Comparison of ENCODE assay signal across 9 mouse cellular contexts in genomic region chr4:109224762-109225552, GRCm38 (mm10). TPM values are rescaled to one million over a fixed set of nuclear protein-coding genes. Genes with fewer than 3 reads are reported as not detected.
DNase-seq lines count a peak whose midpoint lies in the region; ATAC-seq lines count a peak whose summit lies in the region.
"Had no signal": no experiment of that assay in that cellular context is flagged by ENCODE, and none has a peak within 500 bp of the region (broad histone marks: within the 10 kb centered on the region; RNA-seq: fewer than 3 reads in every experiment).

No protein-coding gene starts in this region.

- peak overlapping the region; percentile 33 for H3K27ac ChIP-seq in forebrain, embryonic 12.5 days
- H3K27ac ChIP-seq in heart, embryonic 14.5 days (replicated peaks in 1 of 2; ENCODE audit: control insufficient read depth in 1 of 2, insufficient read depth in 1 of 2, low read depth in 2 of 2, low read length in 2 of 2) = peak overlapping the region; percentile 9 to 66
- H3K27ac ChIP-seq in midbrain, embryonic 16.5 days (ENCODE audit: low read length) = peak overlapping the region; percentile 13; the same call in 1 of the 2 replicates
- H3K27ac ChIP-seq: kidney, postnatal 0 days had no signal

- no peak overlapping the region for H3K4me3 ChIP-seq in forebrain, embryonic 12.5 days (replicated peaks)
- no peak overlapping the region for H3K4me3 ChIP-seq in heart, embryonic 14.5 days (ENCODE audit: control insufficient read depth in 1 of 2, insufficient read depth in 1 of 2, low read depth in 1 of 2, low read length in 2 of 2)
- no peak overlapping the region for H3K4me3 ChIP-seq in midbrain, embryonic 16.5 days (ENCODE audit: low read depth, low read length)

- H3K9ac ChIP-seq in forebrain, embryonic 12.5 days = no peak overlapping the region
- no peak overlapping the region for H3K9ac ChIP-seq in heart, embryonic 14.5 days (ENCODE audit: low read length)
- H3K9ac ChIP-seq in midbrain, embryonic 16.5 days (ENCODE audit: low read depth, low read length) = no peak overlapping the region

- no peaks in the 10 kb centered on the region for H3K36me3 ChIP-seq in forebrain, embryonic 12.5 days (replicated peaks)
- no peaks in the 10 kb centered on the region for H3K36me3 ChIP-seq in heart, embryonic 14.5 days (ENCODE audit: control insufficient read depth, insufficient read depth, low read length)
- H3K36me3 ChIP-seq in midbrain, embryonic 16.5 days (ENCODE audit: control insufficient read depth, insufficient read depth, low read length) = no peaks in the 10 kb centered on the region

- DNase-seq in retina, adult 2 months (ENCODE audit: low read depth, low spot score) = peak; percentile 30
- no peak for DNase-seq in retina, embryonic 14.5 days (ENCODE audit: low spot score)
- peak; percentile 87 to 89 for DNase-seq in layer of hippocampus, postnatal 36 days
- peak; percentile 60 for DNase-seq in telencephalon, adult 2 months (ENCODE audit: low read depth, low spot score)
- no peak for DNase-seq in spleen, postnatal 10 days (ENCODE audit: low spot score in 2 of 2)

- H3K4me2 ChIP-seq in forebrain, embryonic 12.5 days = no peak overlapping the region
- no peak overlapping the region for H3K4me2 ChIP-seq in heart, embryonic 14.5 days (ENCODE audit: low read length)
- H3K4me2 ChIP-seq in midbrain, embryonic 16.5 days (ENCODE audit: low read length) = no peak overlapping the region

- H3K4me1 ChIP-seq in forebrain, embryonic 12.5 days = peaks cover 13% of the 10 kb centered on the region; the same call in 1 of the 2 replicates
- H3K4me1 ChIP-seq in heart, embryonic 14.5 days (ENCODE audit: control insufficient read depth in 2 of 2, insufficient read depth in 2 of 2, low read length in 2 of 2) = peaks cover 6 to 21% of the 10 kb centered on the region in 2 experiments
- H3K4me1 ChIP-seq in midbrain, embryonic 16.5 days (ENCODE audit: control insufficient read depth, insufficient read depth, low read length) = no peaks in the 10 kb centered on the region

- WGBS in forebrain, embryonic 12.5 days = 54% methylated on average over 13 of the region's 13 CpGs
- WGBS in heart, embryonic 14.5 days = 50% methylated on average over 13 of the region's 13 CpGs
- 32% methylated on average over 13 of the region's 13 CpGs for WGBS in midbrain, embryonic 16.5 days

- no peaks in the 10 kb centered on the region for H3K9me3 ChIP-seq in forebrain, embryonic 12.5 days
- no peaks in the 10 kb centered on the region for H3K9me3 ChIP-seq in heart, embryonic 14.5 days (ENCODE audit: control insufficient read depth, low read length)
- no peaks in the 10 kb centered on the region for H3K9me3 ChIP-seq in midbrain, embryonic 16.5 days (replicated peaks; ENCODE audit: control insufficient read depth, low read length, poor library complexity, severe bottlenecking)

- no peaks in the 10 kb centered on the region for H3K27me3 ChIP-seq in forebrain, embryonic 12.5 days
- no peaks in the 10 kb centered on the region for H3K27me3 ChIP-seq in heart, embryonic 14.5 days (ENCODE audit: control insufficient read depth, insufficient read depth, low read length)
- no peaks in the 10 kb centered on the region for H3K27me3 ChIP-seq in midbrain, embryonic 16.5 days (ENCODE audit: control insufficient read depth, insufficient read depth, low read depth, low read length)

- ATAC-seq in forebrain, embryonic 12.5 days (ENCODE audit: low FRiP score) = peak; percentile 78
- peak; percentile 47; the same call in 1 of the 2 replicates for ATAC-seq in heart, embryonic 14.5 days (ENCODE audit: insufficient number of reproducible peaks, insufficient read depth, low FRiP score, low read depth)
- ATAC-seq in midbrain, embryonic 16.5 days = peak; percentile 95

RNA-seq across cellular contexts. Expression of gene Calr4, which starts 9.3 kb away (rescaled TPM):
- polyA plus RNA-seq in forebrain, embryonic 12.5 days (2016; fragmentation: Nextera tagmentation; extraction: Ambion mirVana) = 0.21 TPM in 1 of 2 replicates, not detected in the other
- polyA plus RNA-seq in heart, embryonic 14.5 days (2014; fragmentation: Nextera tagmentation; extraction: Ambion mirVana) = 0.12 and 0.20 TPM in 2 replicates
- total RNA-seq in layer of hippocampus, postnatal 36 days (2021) = under 1 TPM; 0.71 to 0.75 TPM
- polyA plus RNA-seq in midbrain, embryonic 16.5 days (2015; fragmentation: Nextera tagmentation; extraction: Ambion mirVana) = 0.44 and 0.62 TPM in 2 replicates

RNA-seq across cellular contexts. Expression of gene Osbpl9, which starts 22.9 kb away (rescaled TPM):
- 74.6 and 74.8 TPM in 2 replicates for polyA plus RNA-seq in forebrain, embryonic 12.5 days (2016; fragmentation: Nextera tagmentation; extraction: Ambion mirVana)
- polyA plus RNA-seq in heart, embryonic 14.5 days (2014; fragmentation: Nextera tagmentation; extraction: Ambion mirVana) = 48.2 and 52.0 TPM in 2 replicates
- 10 to 100 TPM; 50.6 to 54.0 TPM for total RNA-seq in layer of hippocampus, postnatal 36 days (2021)
- 73.2 and 77.3 TPM in 2 replicates for polyA plus RNA-seq in midbrain, embryonic 16.5 days (2015; fragmentation: Nextera tagmentation; extraction: Ambion mirVana)

RNA-seq across cellular contexts. Expression of gene Eps15, which starts 55.1 kb away (rescaled TPM):
- 47.4 and 48.3 TPM in 2 replicates for polyA plus RNA-seq in forebrain, embryonic 12.5 days (2016; fragmentation: Nextera tagmentation; extraction: Ambion mirVana)
- 29.2 and 33.0 TPM in 2 replicates for polyA plus RNA-seq in heart, embryonic 14.5 days (2014; fragmentation: Nextera tagmentation; extraction: Ambion mirVana)
- total RNA-seq in layer of hippocampus, postnatal 36 days (2021) = 100 to 1,000 TPM; 236 to 254 TPM
- 67.8 and 69.5 TPM in 2 replicates for polyA plus RNA-seq in midbrain, embryonic 16.5 days (2015; fragmentation: Nextera tagmentation; extraction: Ambion mirVana)

Comparison
In these comparisons a context has a peak if more than half of its experiments do, and no peak if none do; other contexts are left out.
1. DNase-seq: peak in retina, adult 2 months (single experiment), layer of hippocampus, postnatal 36 days (2 of 2) and telencephalon, adult 2 months (single experiment); none in retina, embryonic 14.5 days (single experiment) and spleen, postnatal 10 days (0 of 2).
2. Peak in every context shown above with its lines, with median percentiles within 50 percentile points of each other: ATAC-seq and H3K27ac ChIP-seq.